Mouse (Mus musculus): ENCODE data around the gene Gm9573.

GRCm38 (mm10) chr17:35582900-35583299 lies 43.5 kb downstream of the Gm9573 start:
- TF ChIP-seq GATA1 (IDR thresholded peaks at IDR 0.05; ENCODE audit: borderline replicate concordance, low read length) (no peak), FLI1 (IDR thresholded peaks at IDR 0.05; ENCODE audit: low read length) (no peak)

Data from megakaryocyte, embryonic 14.5 days (primary cell).